Mouse (Mus musculus): ENCODE measurements around the gene Sipa1l2. TPM values are rescaled to one million over a fixed set of nuclear protein-coding genes. Genes with fewer than 3 reads are reported as not detected.

Sipa1l2 gene
- polyA plus RNA-seq, 1 experiment from 2014 or later = 14.1 TPM

DNA sequence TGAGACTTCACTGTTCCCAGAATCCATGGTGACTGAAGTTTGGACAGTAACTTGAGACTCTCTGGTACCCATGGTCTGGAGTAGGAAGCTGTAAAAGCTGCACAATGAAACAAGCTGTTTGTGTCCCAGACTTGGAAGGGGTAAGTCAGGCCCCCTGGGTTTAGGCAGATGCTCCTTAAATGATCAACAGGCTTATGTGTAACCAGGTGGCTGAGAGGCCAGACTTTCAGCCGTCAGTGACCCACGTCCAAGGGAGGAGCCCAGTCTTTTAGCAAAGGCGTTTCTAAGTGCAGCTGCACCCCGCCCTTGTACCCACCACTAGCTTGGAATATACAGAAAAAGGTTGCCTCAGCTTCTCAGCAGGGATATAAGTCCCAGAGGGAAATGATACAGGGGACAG, 19.0 kb downstream of the Sipa1l2 start:
- Histone ChIP-seq H3K9me3 (ENCODE audit: control insufficient read depth, low read length) (no peaks in the 10 kb centered on the region), H3K4me3 (ENCODE audit: low read depth, low read length) (no peak overlapping the region), H3K4me1 (ENCODE audit: control insufficient read depth, insufficient read depth, low read length) (peaks cover 5% of the 10 kb centered on the region; the same call in 1 of the 2 replicates), H3K27ac (ENCODE audit: low read depth, low read length) (no peak overlapping the region), H3K27me3 (ENCODE audit: control insufficient read depth, insufficient read depth, low read length) (no peaks in the 10 kb centered on the region), H3K36me3 (ENCODE audit: control insufficient read depth, insufficient read depth, low read length) (no peaks in the 10 kb centered on the region), H3K4me2 (no peak overlapping the region), H3K9ac (ENCODE audit: low read length) (no peak overlapping the region)
- ATAC-seq (ENCODE audit: low FRiP score) (no peak), DNase-seq (ENCODE audit: low spot score, missing footprints) (no peak)
- WGBS = 50% methylated on average over 4 of the region's 4 CpGs

DNA sequence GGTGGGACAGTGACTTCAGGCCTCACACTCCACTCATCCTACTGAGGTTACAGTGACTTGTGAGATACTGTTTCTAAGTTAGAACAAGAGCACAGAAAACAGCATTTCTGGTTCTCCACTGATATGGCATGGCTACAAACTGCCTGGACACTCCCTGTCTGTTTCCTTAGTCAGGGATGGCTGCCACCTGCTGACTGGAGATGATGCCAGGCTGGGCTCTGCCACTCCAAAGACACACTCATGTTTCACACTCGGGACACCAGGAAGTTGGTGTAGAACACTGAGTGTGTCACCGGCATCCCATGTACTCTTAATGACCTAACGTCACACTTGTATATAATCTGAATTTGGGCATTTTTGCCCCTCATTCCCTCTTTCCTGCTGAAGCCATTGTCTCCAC, 22.3 kb downstream of the Sipa1l2 start:
- DNase-seq (ENCODE audit: low spot score, missing footprints) (no peak), ATAC-seq (ENCODE audit: low FRiP score) (no peak)
- Histone ChIP-seq H3K27ac (ENCODE audit: low read depth, low read length) (no peak overlapping the region), H3K4me2 (no peak overlapping the region), H3K9ac (ENCODE audit: low read length) (no peak overlapping the region), H3K27me3 (ENCODE audit: control insufficient read depth, insufficient read depth, low read length) (no peaks in the 10 kb centered on the region), H3K36me3 (ENCODE audit: control insufficient read depth, insufficient read depth, low read length) (no peaks in the 10 kb centered on the region), H3K4me1 (ENCODE audit: control insufficient read depth, insufficient read depth, low read length) (peaks cover 5% of the 10 kb centered on the region; the same call in 1 of the 2 replicates), H3K4me3 (ENCODE audit: low read depth, low read length) (no peak overlapping the region), H3K9me3 (ENCODE audit: control insufficient read depth, low read length) (no peaks in the 10 kb centered on the region)
- WGBS = 78% methylated on average over 3 of the region's 3 CpGs

DNA sequence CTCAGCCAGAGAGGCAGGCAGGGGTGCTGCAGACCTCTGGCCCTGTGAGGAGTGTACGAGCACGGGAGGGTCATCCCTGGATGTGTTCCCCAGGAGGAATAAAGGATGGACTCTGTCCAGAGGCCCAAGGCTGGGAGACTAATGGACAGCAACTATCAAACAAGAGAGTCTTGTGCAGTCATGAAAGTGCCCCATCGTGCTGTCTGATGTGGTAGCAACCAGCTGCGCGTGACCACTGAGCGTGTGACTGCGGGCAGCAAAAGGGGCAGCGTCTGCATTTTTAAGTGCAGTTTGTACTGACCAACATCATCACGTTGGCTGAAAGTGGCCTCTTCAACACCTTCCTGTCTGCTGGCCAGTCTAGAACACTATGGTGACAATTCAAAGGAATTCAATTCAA, 23.7 kb downstream of the Sipa1l2 start:
- Histone ChIP-seq H3K27ac (ENCODE audit: low read depth, low read length) (no peak overlapping the region), H3K9me3 (ENCODE audit: control insufficient read depth, low read length) (no peaks in the 10 kb centered on the region), H3K36me3 (ENCODE audit: control insufficient read depth, insufficient read depth, low read length) (no peaks in the 10 kb centered on the region), H3K9ac (ENCODE audit: low read length) (no peak overlapping the region), H3K4me1 (ENCODE audit: control insufficient read depth, insufficient read depth, low read length) (peaks cover 7% of the 10 kb centered on the region; the same call in 1 of the 2 replicates), H3K27me3 (ENCODE audit: control insufficient read depth, insufficient read depth, low read length) (no peaks in the 10 kb centered on the region), H3K4me2 (no peak overlapping the region), H3K4me3 (ENCODE audit: low read depth, low read length) (no peak overlapping the region)
- ATAC-seq (ENCODE audit: low FRiP score) (no peak), DNase-seq (ENCODE audit: low spot score, missing footprints) (no peak)
- 92% methylated on average over 9 of the region's 9 CpGs for WGBS

DNA sequence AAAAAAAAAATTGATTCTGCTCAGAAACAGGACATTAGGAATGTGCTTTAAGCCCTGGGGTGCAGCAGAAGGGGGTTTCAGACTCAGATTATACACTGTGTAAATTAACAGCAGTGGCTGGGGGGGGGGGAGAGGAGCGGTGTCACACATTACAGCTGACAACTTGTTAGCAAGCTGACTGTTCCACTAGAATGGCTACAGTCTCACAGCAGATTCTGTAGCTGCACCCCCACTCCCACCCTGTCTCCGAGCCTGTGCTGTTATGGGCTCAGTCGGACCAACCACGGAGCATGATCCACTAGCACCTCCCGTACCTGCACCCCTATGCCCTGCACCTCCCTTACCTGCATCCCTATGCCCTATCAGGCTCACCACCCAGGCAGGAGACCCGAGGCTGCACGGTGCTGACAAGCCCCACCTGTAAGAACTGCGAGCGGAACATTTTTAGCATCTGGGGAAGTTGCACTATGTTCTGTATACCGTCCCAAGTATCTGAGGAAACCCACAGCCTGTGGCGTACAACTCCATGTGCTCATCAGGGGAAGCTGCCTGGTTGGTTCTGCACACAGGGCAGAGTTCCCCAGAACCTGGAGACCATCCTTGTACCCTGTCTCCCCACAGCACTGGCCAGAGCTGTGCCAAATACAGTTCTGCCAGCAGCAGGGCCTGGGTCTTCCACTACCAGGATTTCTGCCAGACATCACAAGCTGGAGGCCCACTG, 26.6 kb downstream of the Sipa1l2 start:
- 90% methylated on average over 11 of the region's 11 CpGs for WGBS
- H3K27me3 ChIP-seq (ENCODE audit: control insufficient read depth, insufficient read depth, low read length) = no peaks in the 10 kb centered on the region
- no peak overlapping the region for H3K4me2 ChIP-seq
- H3K4me1 ChIP-seq (ENCODE audit: control insufficient read depth, insufficient read depth, low read length) = peaks cover 7% of the 10 kb centered on the region; the same call in 1 of the 2 replicates
- ATAC-seq (ENCODE audit: low FRiP score) = no peak
- H3K27ac ChIP-seq (ENCODE audit: low read depth, low read length) = no peak overlapping the region
- no peaks in the 10 kb centered on the region for H3K9me3 ChIP-seq (ENCODE audit: control insufficient read depth, low read length)
- DNase-seq (ENCODE audit: low spot score, missing footprints) = no peak
- H3K4me3 ChIP-seq (ENCODE audit: low read depth, low read length) = no peak overlapping the region
- no peaks in the 10 kb centered on the region for H3K36me3 ChIP-seq (ENCODE audit: control insufficient read depth, insufficient read depth, low read length)
- no peak overlapping the region for H3K9ac ChIP-seq (ENCODE audit: low read length)

DNA sequence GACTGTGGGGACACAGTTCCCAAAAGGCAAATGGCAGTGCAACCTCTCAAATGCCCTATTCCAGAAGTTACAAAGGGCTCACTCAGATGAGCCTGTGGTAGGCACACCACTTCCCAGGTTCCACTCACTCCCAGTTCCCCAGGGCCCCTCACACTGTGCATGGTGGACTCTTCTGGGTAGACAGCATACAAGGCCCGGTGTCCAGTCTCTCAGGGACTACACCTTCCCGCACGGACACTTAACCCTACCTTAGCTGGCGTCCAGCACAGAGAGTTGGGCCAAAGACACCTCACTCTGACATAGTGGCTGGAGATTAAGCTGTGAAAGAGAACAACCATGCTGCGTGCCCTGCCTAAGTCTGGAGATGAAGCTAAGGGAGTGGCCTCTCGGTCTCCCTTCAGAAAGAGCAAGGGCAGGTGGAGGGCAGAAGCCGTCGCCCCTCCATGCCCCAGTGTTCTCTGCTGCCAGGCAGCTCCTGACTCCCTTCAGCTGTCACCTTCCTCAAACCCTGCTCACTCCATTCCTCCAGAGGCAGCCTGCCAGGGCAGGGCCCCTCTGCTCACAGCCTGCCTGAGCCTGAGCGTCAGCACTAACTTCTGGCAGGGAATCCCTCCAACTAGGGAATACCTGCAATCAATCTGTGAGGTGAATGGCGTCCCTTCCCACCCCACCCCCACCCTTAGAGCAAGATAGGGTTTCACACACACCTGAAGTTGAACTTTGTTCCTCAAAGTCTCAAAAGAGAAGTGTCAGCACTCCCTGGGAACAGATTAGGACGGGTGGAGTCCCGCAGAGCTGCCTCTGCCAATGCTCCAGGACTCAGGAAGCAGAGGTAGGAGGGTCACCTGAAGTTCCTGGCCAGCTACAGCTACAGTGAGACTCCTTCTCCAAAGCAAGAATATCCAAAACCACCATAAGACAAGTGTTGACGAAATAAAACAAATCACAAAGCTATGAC, 30.3 kb downstream of the Sipa1l2 start:
- DNase-seq (ENCODE audit: low spot score, missing footprints) = no peak
- WGBS = 77% methylated on average over 13 of the region's 13 CpGs

DNA sequence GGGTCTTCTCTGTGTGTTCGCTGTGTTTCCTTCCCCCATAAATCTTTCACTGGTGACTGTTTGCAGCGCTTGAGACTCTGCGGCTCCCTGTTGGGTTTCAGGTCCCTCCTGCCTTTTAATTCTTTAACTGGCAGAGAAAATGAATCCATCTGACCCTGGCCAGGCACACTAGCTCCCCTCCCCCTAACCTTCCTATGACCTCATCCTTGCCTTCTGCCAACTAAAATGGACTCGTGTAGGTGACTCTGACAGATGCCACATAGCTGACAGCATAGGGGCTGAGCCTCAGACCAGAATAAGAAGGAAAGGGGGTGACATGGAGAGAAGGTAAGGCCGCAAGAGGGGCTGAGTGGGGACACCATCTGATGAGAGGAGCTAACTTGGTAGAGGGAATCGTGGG, 31.3 kb downstream of the Sipa1l2 start:
- ATAC-seq (ENCODE audit: low FRiP score) (no peak), DNase-seq (ENCODE audit: low spot score, missing footprints) (no peak)
- Histone ChIP-seq H3K9me3 (ENCODE audit: control insufficient read depth, low read length) (no peaks in the 10 kb centered on the region), H3K27ac (ENCODE audit: low read depth, low read length) (no peak overlapping the region), H3K36me3 (ENCODE audit: control insufficient read depth, insufficient read depth, low read length) (peaks cover 6% of the 10 kb centered on the region; the same call in 1 of the 2 replicates), H3K4me1 (ENCODE audit: control insufficient read depth, insufficient read depth, low read length) (0 out of 2 replicates have a peak, but pooled peaks cover 2% of the 10 kb centered on the region), H3K4me3 (ENCODE audit: low read depth, low read length) (no peak overlapping the region), H3K9ac (ENCODE audit: low read length) (no peak overlapping the region), H3K27me3 (ENCODE audit: control insufficient read depth, insufficient read depth, low read length) (no peaks in the 10 kb centered on the region), H3K4me2 (no peak overlapping the region)
- WGBS = 82% methylated on average over 6 of the region's 6 CpGs

More for the DNA sequence above, 30.3 kb downstream of the Sipa1l2 start:
- Histone ChIP-seq H3K4me1 (ENCODE audit: control insufficient read depth, insufficient read depth, low read length) (0 out of 2 replicates have a peak, but pooled peaks cover 2% of the 10 kb centered on the region), H3K27me3 (ENCODE audit: control insufficient read depth, insufficient read depth, low read length) (no peaks in the 10 kb centered on the region), H3K9me3 (ENCODE audit: control insufficient read depth, low read length) (no peaks in the 10 kb centered on the region), H3K4me2 (no peak overlapping the region), H3K36me3 (ENCODE audit: control insufficient read depth, insufficient read depth, low read length) (peaks cover 6% of the 10 kb centered on the region; the same call in 1 of the 2 replicates), H3K4me3 (ENCODE audit: low read depth, low read length) (no peak overlapping the region), H3K9ac (ENCODE audit: low read length) (no peak overlapping the region), H3K27ac (ENCODE audit: low read depth, low read length) (no peak overlapping the region)
- ATAC-seq (ENCODE audit: low FRiP score) = no peak

DNA sequence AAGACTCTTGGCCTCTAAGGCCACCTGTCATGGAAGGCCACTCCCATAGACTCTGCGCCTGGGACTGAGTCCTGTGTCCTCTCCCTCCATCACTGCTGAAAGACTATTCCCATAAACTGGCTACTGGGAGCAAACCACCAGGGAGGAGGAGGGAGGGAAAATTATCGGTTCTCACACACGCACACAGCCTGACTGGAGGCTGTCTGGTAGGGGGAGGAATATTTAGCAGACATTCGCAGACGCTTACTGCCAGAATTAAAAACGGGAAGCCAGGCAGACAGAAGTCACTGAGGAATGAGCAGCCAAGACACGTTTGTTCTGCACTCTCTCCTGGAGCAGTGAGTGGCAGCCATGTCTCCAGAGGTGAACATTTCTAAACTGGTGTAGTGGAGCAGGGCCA, 35.9 kb downstream of the Sipa1l2 start:
- H3K9ac ChIP-seq (ENCODE audit: low read length) = no peak overlapping the region
- no peak overlapping the region for H3K4me3 ChIP-seq (ENCODE audit: low read depth, low read length)
- ATAC-seq (ENCODE audit: low FRiP score) (no peak), DNase-seq (ENCODE audit: low spot score, missing footprints) (no peak)
- WGBS = 71% methylated on average over 7 of the region's 7 CpGs
- H3K4me1 ChIP-seq (ENCODE audit: control insufficient read depth, insufficient read depth, low read length) = peaks cover 34% of the 10 kb centered on the region
- no peak overlapping the region for H3K4me2 ChIP-seq
- peaks cover 6% of the 10 kb centered on the region; the same call in 1 of the 2 replicates for H3K36me3 ChIP-seq (ENCODE audit: control insufficient read depth, insufficient read depth, low read length)
- H3K27me3 ChIP-seq (ENCODE audit: control insufficient read depth, insufficient read depth, low read length) = no peaks in the 10 kb centered on the region
- H3K9me3 ChIP-seq (ENCODE audit: control insufficient read depth, low read length) = no peaks in the 10 kb centered on the region
- no peak overlapping the region for H3K27ac ChIP-seq (ENCODE audit: low read depth, low read length)

DNA sequence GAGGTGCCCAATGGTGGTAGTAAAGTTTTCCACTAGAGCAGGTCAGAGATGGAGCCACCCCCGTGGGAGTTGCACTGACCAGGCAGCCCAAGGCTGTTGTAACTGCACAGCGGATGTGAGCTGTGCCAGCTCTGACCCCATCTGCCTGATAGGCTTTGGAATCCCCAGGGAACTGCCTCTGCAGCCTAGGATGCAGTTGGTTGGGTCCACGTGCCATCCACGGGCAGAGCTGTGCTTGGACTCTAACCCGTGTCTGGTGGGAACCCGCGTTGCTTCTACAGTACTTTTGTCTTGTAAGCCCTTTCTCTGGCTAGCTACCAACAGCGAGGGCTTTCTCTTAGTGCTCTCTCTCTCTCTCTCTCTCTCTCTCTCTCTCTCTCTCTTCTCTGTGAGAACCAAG, 36.7 kb downstream of the Sipa1l2 start:
- H3K27ac ChIP-seq (ENCODE audit: low read depth, low read length) = no peak overlapping the region
- H3K4me3 ChIP-seq (ENCODE audit: low read depth, low read length) = no peak overlapping the region
- no peak for ATAC-seq (ENCODE audit: low FRiP score)
- DNase-seq (ENCODE audit: low spot score, missing footprints) = no peak
- no peaks in the 10 kb centered on the region for H3K27me3 ChIP-seq (ENCODE audit: control insufficient read depth, insufficient read depth, low read length)
- no peaks in the 10 kb centered on the region for H3K9me3 ChIP-seq (ENCODE audit: control insufficient read depth, low read length)
- 87% methylated on average over 8 of the region's 8 CpGs for WGBS
- H3K36me3 ChIP-seq (ENCODE audit: control insufficient read depth, insufficient read depth, low read length) = peaks cover 6% of the 10 kb centered on the region; the same call in 1 of the 2 replicates
- no peak overlapping the region for H3K9ac ChIP-seq (ENCODE audit: low read length)
- no peak overlapping the region for H3K4me2 ChIP-seq
- peaks cover 42% of the 10 kb centered on the region for H3K4me1 ChIP-seq (ENCODE audit: control insufficient read depth, insufficient read depth, low read length)

DNA sequence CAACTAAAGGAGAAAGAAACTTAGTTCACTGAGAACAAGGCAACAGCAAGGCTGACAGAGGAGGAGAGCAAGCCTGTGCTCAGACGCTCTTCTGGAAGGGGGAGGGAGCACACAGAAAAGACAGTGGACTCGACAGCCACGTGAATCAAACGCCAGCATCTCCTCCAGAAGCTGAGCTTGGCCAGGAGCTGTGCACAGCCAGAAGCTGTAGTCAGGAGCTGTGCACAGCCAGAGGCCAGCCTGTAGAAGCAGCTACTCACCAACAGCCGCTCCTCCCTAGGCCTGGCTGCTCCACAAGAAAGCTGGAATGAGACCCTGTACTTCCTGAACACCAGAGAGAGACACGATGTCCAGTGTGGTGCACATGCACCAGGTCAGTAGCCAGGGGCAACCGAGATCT, 37.4 kb downstream of the Sipa1l2 start:
- no peak overlapping the region for H3K27ac ChIP-seq (ENCODE audit: low read depth, low read length)
- H3K27me3 ChIP-seq (ENCODE audit: control insufficient read depth, insufficient read depth, low read length) = no peaks in the 10 kb centered on the region
- 44% methylated on average over 7 of the region's 7 CpGs for WGBS
- no peak overlapping the region for H3K4me2 ChIP-seq
- no peak overlapping the region for H3K9ac ChIP-seq (ENCODE audit: low read length)
- H3K9me3 ChIP-seq (ENCODE audit: control insufficient read depth, low read length) = no peaks in the 10 kb centered on the region
- ATAC-seq (ENCODE audit: low FRiP score) = no peak
- H3K4me3 ChIP-seq (ENCODE audit: low read depth, low read length) = no peak overlapping the region
- H3K36me3 ChIP-seq (ENCODE audit: control insufficient read depth, insufficient read depth, low read length) = no peaks in the 10 kb centered on the region
- DNase-seq (ENCODE audit: low spot score, missing footprints) = no peak
- H3K4me1 ChIP-seq (ENCODE audit: control insufficient read depth, insufficient read depth, low read length) = peaks cover 50% of the 10 kb centered on the region

All from midbrain, embryonic 11.5 days (tissue).